Mouse (Mus musculus) limb, embryonic 15.5 days (tissue): ENCODE results near the gene Ube2s. TPM values are rescaled to one million over a fixed set of nuclear protein-coding genes. Genes with fewer than 3 reads are reported as not detected.

Source experiments
- ATAC-seq: fragments of 200-750 bp; cut with Nextera tagmentation; 2 replicates; pipeline ENCODE4 v1.8.0; 2017; ENCODE audit warnings: low read depth, moderate TSS enrichment; ENCODE audit not compliant: insufficient number of reproducible peaks, low FRiP score, low TSS enrichment
- H3K27ac ChIP-seq: fragments of 300-500 bp; sonication (generic); 2 replicates; pipeline ENCODE4 v1.5.1; 2015; ENCODE audit warnings: moderate library complexity, mild to moderate bottlenecking, inconsistent platforms
- H3K27me3 ChIP-seq: fragments of 300-500 bp; sonication (generic); 2 replicates; pipeline ENCODE4 v1.6.1; 2015; ENCODE audit warnings: inconsistent platforms
- H3K36me3 ChIP-seq: fragments of 300-500 bp; sonication (generic); 2 replicates; pipeline ENCODE4 v1.6.1; 2015; ENCODE audit warnings: inconsistent platforms
- H3K4me1 ChIP-seq: fragments of 300-500 bp; sonication (generic); 2 replicates; pipeline ENCODE4 v1.6.1; 2015; ENCODE audit warnings: inconsistent platforms
- H3K4me2 ChIP-seq: fragments of 300-500 bp; sonication (generic); 2 replicates; pipeline ENCODE4 v1.6.1; 2015; ENCODE audit warnings: mild to moderate bottlenecking, inconsistent platforms
- H3K4me3 ChIP-seq: fragments of 300-500 bp; sonication (generic); 2 replicates; pipeline ENCODE4 v1.5.1; 2015; ENCODE audit warnings: mild to moderate bottlenecking, inconsistent platforms
- H3K9ac ChIP-seq: fragments of 300-500 bp; sonication (generic); 2 replicates; pipeline ENCODE4 v1.6.1; 2015; ENCODE audit warnings: inconsistent platforms
- H3K9me3 ChIP-seq: fragments of 300-500 bp; sonication (generic); 2 replicates; pipeline ENCODE4 v1.6.1; 2016; ENCODE audit warnings: inconsistent platforms
- WGBS: fragments of 180-500 bp; shearing (Covaris S2); methylation state at CpG from one replicate; pipeline ENCODE4 v1.1.7; 2015; 5-methylcytosine and 5-hydroxymethylcytosine counted together
- polyA plus RNA-seq: library from polyadenylated mRNA; unstranded; fragments of >200 nt; fragmentation: Nextera tagmentation; extraction: Ambion mirVana; gene quantifications from 2 replicates; pipeline ENCODE4 v1.2.1, GENCODE M21; 2015

Ube2s gene
- polyA plus RNA-seq, 1 experiment from 2014 or later: 282 TPM

GRCm38 (mm10) chr7:4788499-4789435 is 23.6 kb downstream of the Ube2s start:
- H3K4me2 ChIP-seq: peak overlapping the region; percentile 89
- peaks cover 7% of the 10 kb centered on the region; the same call in 1 of the 2 replicates for H3K36me3 ChIP-seq
- H3K9ac ChIP-seq: peak overlapping the region; percentile 76
- H3K4me1 ChIP-seq: peaks cover 18% of the 10 kb centered on the region
- H3K4me3 ChIP-seq: peak overlapping the region; percentile 63
- H3K9me3 ChIP-seq: no peaks in the 10 kb centered on the region
- peak overlapping the region; percentile 82 for H3K27ac ChIP-seq
- 2% methylated on average over 64 of the region's 64 CpGs for WGBS
- H3K27me3 ChIP-seq: no peaks in the 10 kb centered on the region
- no peak for ATAC-seq

GRCm38 (mm10) chr7:4783667-4784268 is 28.6 kb downstream of the Ube2s start:
- Histone ChIP-seq H3K9ac (no peak overlapping the region), H3K36me3 (peaks cover 6% of the 10 kb centered on the region; the same call in 1 of the 2 replicates), H3K4me3 (no peak overlapping the region), H3K9me3 (no peaks in the 10 kb centered on the region), H3K4me1 (peaks cover 12% of the 10 kb centered on the region), H3K27me3 (peaks cover 22% of the 10 kb centered on the region), H3K4me2 (no peak overlapping the region), H3K27ac (no peak overlapping the region)
- no peak for ATAC-seq
- WGBS: 76% methylated on average over 14 of the region's 14 CpGs

GRCm38 (mm10) chr7:4782759-4783158 is 29.6 kb downstream of the Ube2s start, which contains the start of the genes Il11 and Tmem190:
Gene Il11, minus strand, starts transcription at chr7:4782859.
Gene Tmem190, plus strand, starts transcription at chr7:4782937.
- Histone ChIP-seq H3K27ac (no peak within 1 kb of the TSS), H3K9me3 (no peaks in the 10 kb centered on the region), H3K4me3 (no peak within 1 kb of the TSS), H3K4me1 (peaks cover 11% of the 10 kb centered on the region; the same call in 1 of the 2 replicates), H3K36me3 (peaks cover 6% of the 10 kb centered on the region; the same call in 1 of the 2 replicates), H3K9ac (no peak within 1 kb of the TSS), H3K4me2 (no peak within 1 kb of the TSS), H3K27me3 (peaks cover 32% of the 10 kb centered on the region)
- 70% methylated on average over 2 of the region's 2 CpGs for WGBS
- no peak for ATAC-seq

- H3K27ac ChIP-seq: no peak overlapping the region
- H3K9ac ChIP-seq: no peak overlapping the region
- no peak overlapping the region for H3K4me2 ChIP-seq
- H3K9me3 ChIP-seq: no peaks in the 10 kb centered on the region
- peaks cover 16% of the 10 kb centered on the region for H3K4me1 ChIP-seq
- peaks cover 38% of the 10 kb centered on the region for H3K27me3 ChIP-seq
- ATAC-seq: no peak
- 54% methylated on average over 3 of the region's 3 CpGs for WGBS
- H3K4me3 ChIP-seq: no peak overlapping the region
- H3K36me3 ChIP-seq: peaks cover 6% of the 10 kb centered on the region; the same call in 1 of the 2 replicates
Observed at GRCm38 (mm10) chr7:4782130-4782529, 30.3 kb downstream of the Ube2s start.

DNA sequence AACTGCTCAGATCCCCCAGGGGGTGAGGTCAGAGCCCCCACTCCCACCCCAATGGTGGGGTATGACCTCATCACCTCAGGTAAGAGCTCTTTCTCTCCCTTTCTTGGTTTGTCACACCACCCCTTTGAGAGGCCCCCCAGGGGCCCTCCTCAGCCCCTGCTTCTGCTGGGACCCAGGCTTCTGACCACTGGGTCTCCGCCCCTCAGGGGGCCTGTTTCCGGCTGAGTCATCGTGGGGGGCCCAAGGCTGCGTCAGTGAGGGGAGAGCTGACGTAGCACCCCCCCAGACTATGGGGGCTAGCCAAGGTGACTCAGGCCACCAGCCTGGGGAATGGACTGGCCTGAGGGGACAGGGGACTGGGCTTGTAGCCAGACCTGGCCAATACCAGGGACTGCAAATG is 32.5 kb downstream of the Ube2s start:
- peaks cover 60% of the 10 kb centered on the region for H3K27me3 ChIP-seq
- no peak overlapping the region for H3K9ac ChIP-seq
- H3K9me3 ChIP-seq: no peaks in the 10 kb centered on the region
- H3K36me3 ChIP-seq: peaks cover 6% of the 10 kb centered on the region; the same call in 1 of the 2 replicates
- H3K4me1 ChIP-seq: peaks cover 22% of the 10 kb centered on the region
- no peak overlapping the region for H3K4me3 ChIP-seq
- no peak for ATAC-seq
- H3K27ac ChIP-seq: no peak overlapping the region
- WGBS: 33% methylated on average over 5 of the region's 5 CpGs
- no peak overlapping the region for H3K4me2 ChIP-seq

- WGBS: 7% methylated on average over 20 of the region's 20 CpGs
- H3K9me3 ChIP-seq: no peaks in the 10 kb centered on the region
- no peaks in the 10 kb centered on the region for H3K36me3 ChIP-seq
- H3K27me3 ChIP-seq: peaks cover 71% of the 10 kb centered on the region
- no peak overlapping the region for H3K9ac ChIP-seq
- H3K4me1 ChIP-seq: peaks cover 22% of the 10 kb centered on the region
- H3K4me2 ChIP-seq: peak overlapping the region; percentile 15; the same call in 1 of the 2 replicates
- peak overlapping the region; percentile 38; the same call in 1 of the 2 replicates for H3K4me3 ChIP-seq
- no peak overlapping the region for H3K27ac ChIP-seq
- ATAC-seq: 0 out of 2 replicates have a peak, but pooled peaks have one; percentile 11
Observed at GRCm38 (mm10) chr7:4777851-4778637, 34.3 kb downstream of the Ube2s start.

- ATAC-seq: peak; percentile 49
- H3K9me3 ChIP-seq: no peaks in the 10 kb centered on the region
- H3K36me3 ChIP-seq: no peaks in the 10 kb centered on the region
- peaks cover 22% of the 10 kb centered on the region for H3K4me1 ChIP-seq
- peaks cover 71% of the 10 kb centered on the region for H3K27me3 ChIP-seq
- under 1% methylated on average over 54 of the region's 56 CpGs for WGBS
- peak overlapping the region; percentile 55 for H3K4me2 ChIP-seq
- no peak overlapping the region for H3K27ac ChIP-seq
- no peak overlapping the region for H3K9ac ChIP-seq
- peak overlapping the region; percentile 38 for H3K4me3 ChIP-seq
Observed at GRCm38 (mm10) chr7:4776861-4777830, 35.2 kb downstream of the Ube2s start.

DNA sequence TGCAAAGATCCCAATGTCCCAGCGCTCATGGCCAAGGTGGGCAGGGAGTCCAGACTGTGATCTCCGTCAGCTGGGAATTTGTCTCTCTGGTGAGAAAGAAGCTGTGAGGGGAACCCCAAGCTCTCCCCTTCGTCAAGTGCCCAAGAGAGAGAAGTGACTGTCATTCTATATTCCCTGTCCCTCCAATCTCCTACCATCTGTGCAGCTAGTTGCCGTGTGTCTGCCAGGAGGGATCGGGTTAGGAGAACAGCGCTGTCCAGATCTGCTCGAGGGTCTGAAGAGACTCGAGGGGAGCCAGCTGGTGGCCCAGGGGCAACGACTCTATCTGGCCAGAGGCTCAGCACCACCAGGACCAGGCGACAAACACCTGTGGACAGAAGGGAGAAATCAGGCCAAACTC is 36.3 kb downstream of the Ube2s start:
- Histone ChIP-seq H3K27me3 (peaks cover 70% of the 10 kb centered on the region), H3K27ac (no peak overlapping the region), H3K9ac (no peak overlapping the region), H3K36me3 (no peaks in the 10 kb centered on the region), H3K4me3 (no peak overlapping the region), H3K4me2 (no peak overlapping the region), H3K4me1 (peaks cover 22% of the 10 kb centered on the region), H3K9me3 (no peaks in the 10 kb centered on the region)
- WGBS: 47% methylated on average over 10 of the region's 10 CpGs
- ATAC-seq: no peak

GRCm38 (mm10) chr7:4771202-4771601 is 41.2 kb downstream of the Ube2s start, which contains the start of gene Fam71e2:
Gene Fam71e2, minus strand, starts transcription at chr7:4771302.
- H3K4me2 ChIP-seq: no peak within 1 kb of the TSS
- peaks cover 23% of the 10 kb centered on the region for H3K27me3 ChIP-seq
- H3K36me3 ChIP-seq: no peaks in the 10 kb centered on the region
- ATAC-seq: no peak
- H3K9me3 ChIP-seq: no peaks in the 10 kb centered on the region
- H3K4me1 ChIP-seq: no peaks in the 10 kb centered on the region
- 86% methylated on average over 3 of the region's 5 CpGs for WGBS
- no peak within 1 kb of the TSS for H3K27ac ChIP-seq
- no peak within 1 kb of the TSS for H3K9ac ChIP-seq
- H3K4me3 ChIP-seq: no peak within 1 kb of the TSS

- Histone ChIP-seq H3K9me3 (no peaks in the 10 kb centered on the region), H3K4me1 (no peaks in the 10 kb centered on the region), H3K4me2 (no peak overlapping the region), H3K36me3 (no peaks in the 10 kb centered on the region), H3K27me3 (no peaks in the 10 kb centered on the region), H3K9ac (no peak overlapping the region), H3K4me3 (no peak overlapping the region), H3K27ac (no peak overlapping the region)
- no peak for ATAC-seq
- 16% methylated on average over 4 of the region's 4 CpGs for WGBS
Observed at GRCm38 (mm10) chr7:4764946-4765710, 47.3 kb downstream of the Ube2s start.
